Mouse (Mus musculus) liver, adult 2 months (tissue): Measurements from ENCODE around the gene Plxnd1. TPM values are rescaled to one million over a fixed set of nuclear protein-coding genes. Genes with fewer than 3 reads are reported as not detected.

Source experiments
- DNase-seq: peaks from one replicate; pipeline ENCODE4 v3.0.0-alpha.2; 2011; ENCODE audit warnings: low read depth, low spot score; ENCODE audit errors: extremely low read depth
- H3K27ac ChIP-seq: fragments of 200-500 bp; replicated peaks from 2 replicates; pipeline ENCODE4 v1.5.1; 2012; ENCODE audit warnings: low read depth, mild to moderate bottlenecking, control low read depth, inconsistent platforms, low read length; ENCODE audit not compliant: insufficient read depth
- H3K27me3 ChIP-seq: fragments of 200-500 bp; 2 replicates; pipeline ENCODE4 v1.6.1; 2012; ENCODE audit warnings: mild to moderate bottlenecking, moderate library complexity, low read length, inconsistent platforms; ENCODE audit not compliant: control insufficient read depth, insufficient read depth
- H3K36me3 ChIP-seq: fragments of 200-500 bp; 2 replicates; pipeline ENCODE4 v1.6.1; 2012; ENCODE audit warnings: low read length, inconsistent platforms; ENCODE audit not compliant: control insufficient read depth, insufficient read depth
- H3K4me1 ChIP-seq: fragments of 200-500 bp; 2 replicates; pipeline ENCODE4 v1.6.1; 2011; ENCODE audit warnings: low read length; ENCODE audit not compliant: control insufficient read depth, insufficient read depth
- H3K4me3 ChIP-seq: fragments of 200-500 bp; 2 replicates; pipeline ENCODE4 v1.5.1; 2011; ENCODE audit warnings: low read depth, mild to moderate bottlenecking, control low read depth, low read length, moderate library complexity; ENCODE audit not compliant: insufficient read depth
- H3K79me2 ChIP-seq: fragments of 200-500 bp; 2 replicates; pipeline ENCODE4 v1.6.1; 2012; ENCODE audit warnings: inconsistent platforms, mild to moderate bottlenecking, low read length, moderate library complexity; ENCODE audit not compliant: control insufficient read depth, insufficient read depth
- H3K9ac ChIP-seq: fragments of 200-500 bp; 2 replicates; pipeline ENCODE4 v1.6.1; 2012; ENCODE audit warnings: low read depth, mild to moderate bottlenecking, control low read depth, inconsistent platforms, low read length
- CTCF ChIP-seq: fragments of 200-500 bp; IDR thresholded peaks from 2 replicates; pipeline ENCODE4 v1.5.1; 2011; ENCODE audit warnings: low read depth, low read length, control low read depth
- POLR2A ChIP-seq: fragments of 200-500 bp; IDR thresholded peaks from 2 replicates; pipeline ENCODE4 v1.6.1; 2011; ENCODE audit warnings: low read length, control low read depth; ENCODE audit not compliant: insufficient read depth; ENCODE audit errors: extremely low read depth
- WGBS: fragments of 180-500 bp; shearing (Covaris S2); methylation state at CpG from one replicate; pipeline ENCODE4 v1.1.7; 2018; 5-methylcytosine and 5-hydroxymethylcytosine counted together
- polyA plus RNA-seq: library from polyadenylated mRNA; depleted of rRNA; stranded (reverse); fragments of >200 nt; gene quantifications from 2 replicates; pipeline ENCODE4 v1.2.3, GENCODE M21; 2012
- total RNA-seq: library from RNA; depleted of rRNA; stranded (reverse); fragments of >200 nt; gene quantifications from 2 replicates; pipeline ENCODE4 v1.2.3, GENCODE M21; 2014

Gene Plxnd1
- total and polyA plus RNA-seq, 2 experiments: 12.4 to 18.4 TPM

DNA sequence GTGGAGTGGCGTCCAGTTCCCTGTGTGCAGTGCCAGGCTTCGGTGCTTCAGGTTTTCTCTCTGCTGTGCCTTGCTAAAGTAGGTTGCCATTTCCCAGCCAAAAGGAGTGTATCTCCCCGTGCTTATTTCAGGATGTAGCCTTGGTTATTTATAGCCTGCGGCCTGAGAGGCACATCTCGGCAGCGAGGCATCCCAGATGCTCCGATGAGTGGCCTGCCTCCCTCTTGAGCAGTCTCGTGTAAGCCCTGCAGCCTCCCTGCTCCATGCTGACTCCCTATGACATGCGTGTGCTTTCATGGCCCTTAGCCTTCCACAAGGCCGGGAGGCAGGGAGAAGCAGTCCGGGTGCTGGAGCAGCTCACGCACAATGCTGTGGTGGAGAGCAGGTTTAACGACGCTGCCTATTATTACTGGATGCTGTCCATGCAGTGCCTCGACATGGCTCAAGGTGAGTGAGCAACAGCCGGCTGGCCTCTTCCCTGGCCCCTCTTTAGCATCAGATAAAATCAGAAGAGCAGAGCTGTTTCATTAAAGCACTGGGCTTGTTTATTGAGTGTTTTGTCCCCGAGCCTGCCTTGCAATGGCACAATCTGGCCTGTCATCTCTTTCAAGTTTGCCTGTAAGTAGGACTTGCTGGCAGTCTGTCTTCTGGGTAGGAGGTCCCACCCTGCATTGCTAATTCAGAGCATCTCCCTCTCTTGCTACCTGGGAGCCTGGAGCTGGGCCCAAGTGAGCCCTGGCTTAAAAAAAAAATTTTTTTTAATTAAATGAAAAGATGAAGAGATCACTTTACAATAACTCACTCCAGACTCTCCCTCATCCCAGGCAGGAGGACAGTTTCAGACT lies 79.0 kb downstream of the Plxnd1 start:
- Histone ChIP-seq H3K27ac (no peak overlapping the region), H3K4me3 (no peak overlapping the region), H3K4me1 (no peaks in the 10 kb centered on the region), H3K9ac (no peak overlapping the region), H3K79me2 (no peaks in the 10 kb centered on the region), H3K27me3 (no peaks in the 10 kb centered on the region), H3K36me3 (no peaks in the 10 kb centered on the region)
- DNase-seq: no peak
- 80% methylated on average over 17 of the region's 17 CpGs for WGBS
- TF ChIP-seq POLR2A (no peak), CTCF (no peak)

DNA sequence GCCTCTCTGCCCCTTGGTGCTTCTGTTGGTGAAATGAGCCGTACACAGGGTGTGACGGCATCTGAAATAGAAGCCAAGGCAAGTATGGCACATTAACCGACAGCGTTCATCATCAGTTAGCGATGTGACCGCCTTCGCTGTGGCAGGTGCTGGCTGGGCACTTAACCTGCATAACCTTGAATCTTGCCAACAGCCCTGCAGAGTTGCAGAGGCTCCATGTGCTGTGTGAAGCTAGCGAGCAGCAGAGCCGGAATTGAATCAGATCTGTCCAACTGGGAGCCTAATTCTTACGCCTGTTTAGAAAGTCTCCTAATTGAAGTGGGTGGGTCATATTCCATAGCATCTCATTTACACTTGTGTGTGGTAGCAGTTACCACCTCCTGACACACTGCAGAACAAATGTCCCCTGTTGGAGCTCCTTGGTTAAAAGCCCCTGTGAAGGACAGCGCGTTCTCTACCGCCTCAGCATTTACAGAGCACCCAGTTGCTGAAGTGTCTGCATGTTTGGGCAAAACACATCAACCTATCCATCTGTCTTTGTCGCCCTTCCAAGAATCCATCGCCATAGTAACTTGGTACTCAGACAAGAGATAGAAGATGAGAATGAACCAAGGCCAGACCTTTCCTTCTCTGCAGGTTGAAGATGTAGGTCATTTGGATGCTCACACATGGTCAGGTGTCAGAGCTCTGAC lies 80.1 kb downstream of the Plxnd1 start:
- H3K4me3 ChIP-seq: no peak overlapping the region
- H3K79me2 ChIP-seq: no peaks in the 10 kb centered on the region
- no peaks in the 10 kb centered on the region for H3K27me3 ChIP-seq
- no peak overlapping the region for H3K9ac ChIP-seq
- WGBS: 97% methylated on average over 15 of the region's 15 CpGs
- H3K36me3 ChIP-seq: no peaks in the 10 kb centered on the region
- TF ChIP-seq CTCF: no peak
- TF ChIP-seq POLR2A: no peak
- no peaks in the 10 kb centered on the region for H3K4me1 ChIP-seq
- H3K27ac ChIP-seq: no peak overlapping the region
- no peak for DNase-seq

DNA sequence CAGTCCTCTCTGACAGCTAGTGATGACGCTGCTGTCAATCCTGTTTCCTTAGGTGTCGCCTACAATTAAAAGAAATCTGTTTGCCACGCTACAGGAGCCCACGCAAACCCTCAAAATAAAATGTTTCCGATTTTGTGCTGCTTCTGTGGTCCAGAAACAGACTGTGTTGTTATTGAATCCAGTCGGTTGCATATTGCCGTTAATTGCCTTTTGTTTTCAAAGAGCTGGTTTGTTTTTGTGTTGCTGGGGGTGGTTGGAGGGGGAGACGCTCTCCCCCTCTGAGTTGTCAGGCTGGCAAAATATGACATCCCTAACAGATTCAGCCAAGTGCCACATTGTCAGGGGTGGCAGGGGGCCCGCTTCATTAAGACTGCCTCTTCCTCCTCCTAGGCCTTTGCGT lies 81.3 kb downstream of the Plxnd1 start:
- Histone ChIP-seq H3K36me3 (no peaks in the 10 kb centered on the region), H3K27me3 (no peaks in the 10 kb centered on the region), H3K4me3 (no peak overlapping the region), H3K27ac (no peak overlapping the region), H3K9ac (no peak overlapping the region), H3K79me2 (no peaks in the 10 kb centered on the region), H3K4me1 (0 out of 2 replicates have a peak, but pooled peaks cover 3% of the 10 kb centered on the region)
- WGBS: 98% methylated on average over 10 of the region's 10 CpGs
- TF ChIP-seq POLR2A (no peak), CTCF (no peak)
- no peak for DNase-seq

DNA sequence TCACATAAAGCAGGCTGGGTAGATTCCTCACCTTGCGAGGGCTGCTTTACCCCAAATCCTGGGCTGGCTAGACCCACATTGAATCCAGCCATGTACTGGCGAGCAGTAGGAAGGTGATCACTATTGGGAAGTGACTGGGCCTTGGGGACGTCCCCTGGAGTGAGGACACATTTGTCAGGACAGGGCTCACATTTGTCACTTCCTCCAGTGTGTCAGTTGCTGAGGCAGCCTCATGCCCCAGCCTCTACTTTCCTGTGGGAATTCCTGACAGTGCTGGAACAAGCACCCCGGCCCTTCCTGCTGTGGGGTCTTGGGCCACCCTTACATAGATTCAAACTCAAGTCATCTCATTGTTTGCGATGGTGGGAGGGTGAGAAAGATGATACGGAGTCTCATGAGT lies 83.0 kb downstream of the Plxnd1 start:
- no peak for TF ChIP-seq POLR2A
- TF ChIP-seq CTCF: no peak
- 83% methylated on average over 6 of the region's 6 CpGs for WGBS
- Histone ChIP-seq H3K36me3 (no peaks in the 10 kb centered on the region), H3K79me2 (no peaks in the 10 kb centered on the region), H3K27me3 (no peaks in the 10 kb centered on the region), H3K4me1 (0 out of 2 replicates have a peak, but pooled peaks cover 6% of the 10 kb centered on the region), H3K27ac (no peak overlapping the region), H3K9ac (no peak overlapping the region), H3K4me3 (no peak overlapping the region)
- DNase-seq: no peak

DNA sequence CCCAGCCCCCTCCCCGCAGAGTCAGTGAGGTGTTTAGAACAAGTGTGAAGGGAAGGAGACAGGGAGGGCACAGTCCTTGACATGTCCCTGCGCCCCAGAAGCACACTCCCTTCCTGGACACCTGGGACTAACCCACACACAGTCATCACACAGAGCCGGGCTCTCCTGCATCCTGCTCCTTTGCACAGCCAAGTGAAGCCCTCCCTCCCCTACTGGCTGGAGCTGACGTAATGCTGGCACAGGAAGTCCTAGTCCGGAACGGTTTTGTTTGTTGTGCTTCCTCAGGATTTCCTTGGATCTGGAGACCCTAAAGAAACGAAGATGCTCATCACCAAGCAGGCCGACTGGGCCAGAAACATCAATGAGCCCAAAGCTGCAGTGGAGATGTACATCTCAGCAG lies 84.9 kb downstream of the Plxnd1 start:
- 82% methylated on average over 8 of the region's 8 CpGs for WGBS
- TF ChIP-seq POLR2A (no peak), CTCF (no peak)
- no peaks in the 10 kb centered on the region for H3K36me3 ChIP-seq
- H3K27ac ChIP-seq: no peak overlapping the region; the same call in 1 of the 2 replicates
- H3K27me3 ChIP-seq: no peaks in the 10 kb centered on the region
- no peak for DNase-seq
- no peak overlapping the region for H3K9ac ChIP-seq
- 0 out of 2 replicates have a peak, but pooled peaks cover 6% of the 10 kb centered on the region for H3K4me1 ChIP-seq
- no peaks in the 10 kb centered on the region for H3K79me2 ChIP-seq
- no peak overlapping the region for H3K4me3 ChIP-seq
